Mouse (Mus musculus): ENCODE data around the gene Nadk2. TPM values are rescaled to one million over a fixed set of nuclear protein-coding genes. Genes with fewer than 3 reads are reported as not detected.

Gene Nadk2
- polyA plus RNA-seq, 1 experiment from 2014 or later: 19.7 TPM

DNA sequence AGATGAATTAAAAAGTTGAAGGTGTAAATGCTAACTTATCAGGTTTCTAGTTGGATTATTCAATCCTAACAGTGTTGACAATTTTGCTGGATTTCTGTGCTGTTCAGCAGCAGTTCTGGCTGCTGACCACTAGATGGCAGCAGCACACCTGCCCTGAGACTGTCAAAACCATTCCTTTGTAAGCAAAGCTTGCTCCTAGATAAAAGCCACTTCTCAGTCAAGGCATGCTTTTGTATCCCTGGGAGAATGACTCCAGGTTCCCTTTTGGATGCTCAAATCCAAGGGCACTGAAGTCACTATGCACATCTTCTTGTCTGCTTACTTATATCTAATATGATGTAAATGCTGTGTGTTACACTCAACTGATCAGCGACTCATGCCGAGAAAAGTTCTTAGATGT lies 49.0 kb downstream of the Nadk2 start:
- Histone ChIP-seq H3K27me3 (replicated peaks; ENCODE audit: control insufficient read depth, insufficient read depth, low read length) (no peaks in the 10 kb centered on the region), H3K9ac (ENCODE audit: low read depth, low read length) (no peak overlapping the region), H3K4me2 (ENCODE audit: low read depth, low read length) (no peak overlapping the region), H3K4me1 (ENCODE audit: control insufficient read depth, insufficient read depth, low read length) (no peaks in the 10 kb centered on the region), H3K4me3 (ENCODE audit: low read length) (no peak overlapping the region), H3K36me3 (ENCODE audit: control insufficient read depth, insufficient read depth, low read length) (peaks cover 11% of the 10 kb centered on the region), H3K9me3 (ENCODE audit: control insufficient read depth, low read length) (no peaks in the 10 kb centered on the region), H3K27ac (ENCODE audit: low read length) (no peak overlapping the region)
- WGBS: 93% methylated on average over 2 of the region's 2 CpGs
- 0 out of 2 replicates have a peak, but pooled peaks have one; percentile 30 for ATAC-seq

DNA sequence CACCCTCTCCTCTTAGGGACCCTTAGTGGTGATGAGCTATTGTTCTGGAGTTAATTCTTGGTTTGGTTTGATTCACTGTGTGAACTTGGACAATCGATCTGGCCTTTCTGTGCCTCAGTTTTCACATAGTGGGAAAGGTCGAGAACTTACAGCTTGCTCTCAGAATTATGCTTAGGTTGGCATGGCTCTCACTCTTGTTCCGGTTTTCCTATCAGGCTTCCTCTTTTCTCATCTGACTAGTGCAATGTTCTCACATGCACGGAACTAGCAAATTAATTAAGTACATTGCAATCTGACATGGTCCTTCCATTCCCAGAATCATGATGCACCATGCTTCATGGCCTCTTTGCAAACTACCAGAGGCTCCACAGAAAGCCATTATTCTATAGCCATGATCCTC lies 51.9 kb downstream of the Nadk2 start:
- Histone ChIP-seq H3K4me2 (ENCODE audit: low read depth, low read length) (no peak overlapping the region), H3K4me1 (ENCODE audit: control insufficient read depth, insufficient read depth, low read length) (no peaks in the 10 kb centered on the region), H3K27ac (ENCODE audit: low read length) (no peak overlapping the region), H3K27me3 (replicated peaks; ENCODE audit: control insufficient read depth, insufficient read depth, low read length) (no peaks in the 10 kb centered on the region), H3K36me3 (ENCODE audit: control insufficient read depth, insufficient read depth, low read length) (peaks cover 9% of the 10 kb centered on the region), H3K9me3 (ENCODE audit: control insufficient read depth, low read length) (no peaks in the 10 kb centered on the region), H3K9ac (ENCODE audit: low read depth, low read length) (no peak overlapping the region), H3K4me3 (ENCODE audit: low read length) (no peak overlapping the region)
- 92% methylated on average over 4 of the region's 4 CpGs for WGBS
- no peak for ATAC-seq

DNA sequence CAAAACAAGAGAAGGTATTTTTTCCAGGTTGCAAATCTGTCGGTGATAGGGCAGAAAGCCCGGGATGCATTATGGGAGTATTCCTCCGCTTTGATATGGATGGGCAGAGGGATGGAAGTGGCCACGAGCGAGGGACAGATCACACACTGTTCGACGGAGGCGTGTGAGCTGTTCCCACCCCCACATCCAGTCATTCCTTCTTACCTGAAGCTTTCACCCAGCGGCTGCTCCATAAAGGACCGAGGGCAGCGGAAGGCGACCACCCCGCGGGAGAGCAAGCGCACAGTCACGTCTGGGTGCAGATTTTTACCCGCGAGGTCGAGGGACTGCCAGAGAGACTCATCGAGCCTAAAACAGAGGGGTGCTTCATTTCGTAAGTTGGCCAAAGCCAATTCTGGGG lies 53.8 kb downstream of the Nadk2 start:
- H3K9ac ChIP-seq (ENCODE audit: low read depth, low read length): no peak overlapping the region
- H3K4me3 ChIP-seq (ENCODE audit: low read length): no peak overlapping the region
- no peaks in the 10 kb centered on the region for H3K27me3 ChIP-seq (replicated peaks; ENCODE audit: control insufficient read depth, insufficient read depth, low read length)
- H3K36me3 ChIP-seq (ENCODE audit: control insufficient read depth, insufficient read depth, low read length): peaks cover 4% of the 10 kb centered on the region; the same call in 1 of the 2 replicates
- H3K27ac ChIP-seq (ENCODE audit: low read length): no peak overlapping the region
- no peaks in the 10 kb centered on the region for H3K9me3 ChIP-seq (ENCODE audit: control insufficient read depth, low read length)
- no peak overlapping the region for H3K4me2 ChIP-seq (ENCODE audit: low read depth, low read length)
- no peak for ATAC-seq
- 91% methylated on average over 21 of the region's 21 CpGs for WGBS
- H3K4me1 ChIP-seq (ENCODE audit: control insufficient read depth, insufficient read depth, low read length): no peaks in the 10 kb centered on the region

DNA sequence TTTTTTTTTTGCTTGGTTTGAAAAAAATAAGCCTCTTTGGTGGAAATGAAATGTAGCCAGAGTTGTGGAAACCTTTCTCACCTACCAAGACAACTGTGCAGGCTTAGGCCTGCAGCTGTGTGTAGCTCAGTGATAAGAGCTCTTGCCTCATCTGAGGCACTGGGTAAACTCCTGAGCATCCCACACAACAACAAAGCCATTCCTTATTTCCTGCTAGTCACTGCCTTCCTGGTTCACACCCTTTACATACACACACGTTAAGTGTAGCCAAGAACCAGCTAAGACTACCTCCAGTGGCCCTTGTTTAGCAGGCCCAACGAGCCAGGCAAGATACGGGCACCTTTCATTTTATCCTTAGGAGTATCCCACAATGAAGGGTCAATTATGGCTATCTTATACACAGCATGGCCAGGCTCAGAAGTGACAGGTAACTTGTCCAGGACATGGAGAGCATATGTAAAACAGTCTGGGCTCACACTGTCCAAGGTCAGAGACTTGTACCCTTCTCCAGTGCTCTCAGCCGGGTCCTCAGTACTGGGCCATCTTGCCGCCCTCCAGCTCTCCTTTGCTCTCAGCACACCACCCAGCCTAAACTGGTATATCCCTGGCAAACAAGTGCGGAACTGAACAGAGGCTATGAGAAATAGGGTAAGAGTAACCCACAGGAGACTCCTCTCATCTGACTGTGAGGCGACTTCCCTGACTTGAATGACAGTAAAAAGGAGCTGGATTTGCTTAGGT lies 56.2 kb downstream of the Nadk2 start:
- Histone ChIP-seq H3K36me3 (ENCODE audit: control insufficient read depth, insufficient read depth, low read length) (peaks cover 9% of the 10 kb centered on the region; the same call in 1 of the 2 replicates), H3K9ac (ENCODE audit: low read depth, low read length) (no peak overlapping the region), H3K27me3 (replicated peaks; ENCODE audit: control insufficient read depth, insufficient read depth, low read length) (no peaks in the 10 kb centered on the region), H3K4me3 (ENCODE audit: low read length) (no peak overlapping the region), H3K27ac (ENCODE audit: low read length) (no peak overlapping the region), H3K4me1 (ENCODE audit: control insufficient read depth, insufficient read depth, low read length) (peaks cover 7% of the 10 kb centered on the region), H3K9me3 (ENCODE audit: control insufficient read depth, low read length) (no peaks in the 10 kb centered on the region), H3K4me2 (ENCODE audit: low read depth, low read length) (no peak overlapping the region)
- ATAC-seq: no peak
- 84% methylated on average over 7 of the region's 7 CpGs for WGBS

DNA sequence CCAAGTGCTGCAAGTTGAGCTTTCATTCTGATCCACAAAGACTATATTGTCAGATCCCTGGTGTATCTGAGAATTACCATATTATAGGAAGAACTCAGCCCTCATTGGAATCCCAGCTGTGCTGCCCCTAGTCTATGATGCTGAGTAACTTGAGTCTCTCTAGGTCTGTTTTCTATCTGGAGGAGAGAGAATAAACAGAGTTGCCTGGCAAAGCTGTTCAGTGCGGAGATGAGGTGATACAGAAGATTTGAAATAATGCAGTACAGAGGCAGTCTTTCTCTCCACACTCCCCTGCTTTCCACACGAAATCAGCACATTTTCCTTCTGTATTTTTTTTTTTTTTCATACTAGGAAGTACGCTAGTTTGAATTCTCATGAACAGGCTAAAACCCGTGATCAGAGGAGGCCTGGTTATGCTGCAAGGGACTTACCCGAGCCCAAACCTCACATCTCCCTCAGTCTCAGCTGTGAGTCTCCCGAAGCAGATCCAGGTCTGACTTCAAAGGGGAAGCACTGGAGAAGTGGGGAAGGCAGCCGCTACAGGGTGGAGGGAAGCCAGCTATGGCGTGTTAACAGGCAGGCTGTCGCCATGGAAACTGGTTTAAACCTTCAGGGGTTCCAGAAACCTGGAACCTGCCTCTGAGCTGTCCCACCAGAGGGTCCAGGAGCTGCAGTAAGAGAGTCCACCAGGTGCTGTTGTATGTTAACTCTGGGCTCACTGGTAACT lies 59.9 kb downstream of the Nadk2 start:
- no peak overlapping the region for H3K4me2 ChIP-seq (ENCODE audit: low read depth, low read length)
- no peak overlapping the region for H3K9ac ChIP-seq (ENCODE audit: low read depth, low read length)
- peaks cover 30% of the 10 kb centered on the region for H3K4me1 ChIP-seq (ENCODE audit: control insufficient read depth, insufficient read depth, low read length)
- 0 out of 2 replicates have a peak, but pooled peaks have one; percentile 18 for ATAC-seq
- no peaks in the 10 kb centered on the region for H3K9me3 ChIP-seq (ENCODE audit: control insufficient read depth, low read length)
- no peaks in the 10 kb centered on the region for H3K27me3 ChIP-seq (replicated peaks; ENCODE audit: control insufficient read depth, insufficient read depth, low read length)
- H3K4me3 ChIP-seq (ENCODE audit: low read length): no peak overlapping the region
- H3K27ac ChIP-seq (ENCODE audit: low read length): peak overlapping the region; percentile 73
- H3K36me3 ChIP-seq (ENCODE audit: control insufficient read depth, insufficient read depth, low read length): peaks cover 9% of the 10 kb centered on the region; the same call in 1 of the 2 replicates
- 55% methylated on average over 9 of the region's 9 CpGs for WGBS

DNA sequence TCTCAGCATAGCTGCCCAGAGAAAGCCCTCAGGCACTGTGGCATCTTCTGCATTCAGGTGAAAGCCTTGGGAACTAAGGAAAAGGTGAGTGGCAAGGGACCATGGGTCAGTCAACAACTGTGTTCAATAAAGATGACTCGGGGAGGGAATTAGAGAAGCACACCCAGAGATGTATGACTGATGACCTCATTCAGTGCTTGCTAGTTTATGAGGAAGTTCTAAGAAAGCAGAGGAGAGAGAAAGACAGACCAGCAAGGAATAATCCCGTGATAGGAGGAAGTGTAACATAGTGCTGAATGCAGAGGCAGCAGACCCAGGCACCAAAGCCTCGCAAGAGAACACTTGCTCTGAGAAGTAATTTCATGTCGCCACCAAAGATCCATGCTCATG lies 60.4 kb downstream of the Nadk2 start:
- Histone ChIP-seq H3K4me2 (ENCODE audit: low read depth, low read length) (no peak overlapping the region), H3K9ac (ENCODE audit: low read depth, low read length) (no peak overlapping the region), H3K36me3 (ENCODE audit: control insufficient read depth, insufficient read depth, low read length) (peaks cover 7% of the 10 kb centered on the region; the same call in 1 of the 2 replicates), H3K4me1 (ENCODE audit: control insufficient read depth, insufficient read depth, low read length) (peaks cover 31% of the 10 kb centered on the region), H3K27ac (ENCODE audit: low read length) (peak overlapping the region; percentile 73), H3K9me3 (ENCODE audit: control insufficient read depth, low read length) (no peaks in the 10 kb centered on the region), H3K4me3 (ENCODE audit: low read length) (no peak overlapping the region), H3K27me3 (replicated peaks; ENCODE audit: control insufficient read depth, insufficient read depth, low read length) (no peaks in the 10 kb centered on the region)
- WGBS: 44% methylated on average over 4 of the region's 4 CpGs
- ATAC-seq: peak; percentile 38; the same call in 1 of the 2 replicates

DNA sequence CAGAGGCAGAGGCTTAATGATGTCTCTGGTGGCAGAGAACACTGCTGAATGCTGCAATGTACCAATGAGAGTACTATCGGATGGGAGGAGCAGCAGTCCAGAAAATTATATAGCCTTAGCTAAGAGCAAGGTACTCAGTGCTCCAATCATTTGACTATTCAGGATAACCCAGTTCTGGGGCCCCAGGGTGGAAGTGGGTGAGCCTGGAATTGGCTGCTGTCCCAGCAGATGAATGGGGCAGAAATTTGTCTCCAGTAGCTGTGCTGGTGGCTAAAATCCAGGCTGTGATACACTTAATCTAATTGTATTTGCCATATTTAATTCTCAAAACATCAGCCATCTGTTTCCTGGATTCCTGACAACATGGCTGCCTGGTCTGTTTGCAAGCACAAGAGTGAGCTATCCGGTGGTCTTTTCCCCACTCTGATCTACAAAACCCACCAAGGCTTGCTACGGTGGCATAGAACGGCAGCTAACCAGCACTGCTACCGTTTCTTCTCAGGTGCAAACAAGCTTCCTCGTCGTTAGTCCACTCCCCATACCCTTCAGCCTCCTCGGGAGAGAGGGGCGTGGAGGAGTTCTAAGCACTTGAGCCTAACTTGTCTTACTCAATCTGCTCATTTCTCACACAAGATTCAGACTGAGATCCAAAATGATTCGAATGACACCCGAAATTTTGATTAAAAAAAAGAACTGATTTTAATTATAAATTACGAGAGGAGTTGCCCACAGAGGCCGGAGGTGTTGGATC lies 61.8 kb downstream of the Nadk2 start:
- H3K27me3 ChIP-seq (replicated peaks; ENCODE audit: control insufficient read depth, insufficient read depth, low read length): no peaks in the 10 kb centered on the region
- no peaks in the 10 kb centered on the region for H3K9me3 ChIP-seq (ENCODE audit: control insufficient read depth, low read length)
- H3K9ac ChIP-seq (ENCODE audit: low read depth, low read length): no peak overlapping the region
- no peak overlapping the region for H3K4me3 ChIP-seq (ENCODE audit: low read length)
- WGBS: 72% methylated on average over 13 of the region's 13 CpGs
- ATAC-seq: peak; percentile 66
- peak overlapping the region; percentile 22; the same call in 1 of the 2 replicates for H3K4me2 ChIP-seq (ENCODE audit: low read depth, low read length)
- H3K27ac ChIP-seq (ENCODE audit: low read length): peak overlapping the region; percentile 61
- H3K36me3 ChIP-seq (ENCODE audit: control insufficient read depth, insufficient read depth, low read length): peaks cover 5% of the 10 kb centered on the region; the same call in 1 of the 2 replicates
- H3K4me1 ChIP-seq (ENCODE audit: control insufficient read depth, insufficient read depth, low read length): peaks cover 31% of the 10 kb centered on the region

DNA sequence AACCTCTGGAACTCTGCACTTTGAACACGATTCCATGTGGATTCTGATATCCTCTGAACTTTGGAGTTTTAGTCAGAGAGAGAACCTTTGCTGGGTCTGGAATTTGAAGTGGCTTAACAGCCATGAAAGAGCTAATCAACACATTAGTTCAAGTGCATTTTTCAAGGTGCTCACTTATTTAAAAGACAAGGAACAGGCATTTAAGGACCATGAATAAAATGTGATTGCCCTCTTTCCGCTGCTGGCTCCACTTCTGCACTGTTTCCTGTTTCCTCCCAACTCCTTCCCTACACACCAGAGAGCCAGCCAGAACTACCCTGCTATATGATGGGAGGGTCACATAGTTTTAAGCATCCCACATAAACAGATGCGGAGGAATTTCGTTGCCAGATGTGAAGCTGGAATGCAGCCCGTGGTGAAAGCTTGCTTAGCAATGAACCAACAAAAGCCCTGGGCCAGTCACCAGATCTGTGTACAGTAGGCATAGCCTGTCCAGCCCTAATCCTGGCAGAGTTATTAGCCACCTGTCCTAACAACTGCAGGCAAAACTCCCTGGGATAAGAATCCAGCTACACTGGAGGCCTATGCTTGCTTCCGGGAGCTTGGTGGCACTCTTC lies 63.9 kb downstream of the Nadk2 start:
- peak; percentile 27; the same call in 1 of the 2 replicates for ATAC-seq
- no peaks in the 10 kb centered on the region for H3K27me3 ChIP-seq (replicated peaks; ENCODE audit: control insufficient read depth, insufficient read depth, low read length)
- H3K27ac ChIP-seq (ENCODE audit: low read length): peak overlapping the region; percentile 53
- H3K9ac ChIP-seq (ENCODE audit: low read depth, low read length): no peak overlapping the region
- no peaks in the 10 kb centered on the region for H3K9me3 ChIP-seq (ENCODE audit: control insufficient read depth, low read length)
- H3K4me1 ChIP-seq (ENCODE audit: control insufficient read depth, insufficient read depth, low read length): peaks cover 42% of the 10 kb centered on the region
- 50% methylated on average over 6 of the region's 6 CpGs for WGBS
- no peak overlapping the region for H3K4me3 ChIP-seq (ENCODE audit: low read length)
- H3K36me3 ChIP-seq (ENCODE audit: control insufficient read depth, insufficient read depth, low read length): peaks cover 5% of the 10 kb centered on the region; the same call in 1 of the 2 replicates
- H3K4me2 ChIP-seq (ENCODE audit: low read depth, low read length): 0 out of 2 replicates have a peak overlapping the region, but pooled peaks have one; percentile 2
